Mouse (Mus musculus): ENCODE measurements at regions not wholly inside any gene's neighbourhood (a gene's known extent, or its start where the extent isn't known, plus 50 kb on each side); places are given as distances from the start of the nearest gene placed in this dataset.

DNA sequence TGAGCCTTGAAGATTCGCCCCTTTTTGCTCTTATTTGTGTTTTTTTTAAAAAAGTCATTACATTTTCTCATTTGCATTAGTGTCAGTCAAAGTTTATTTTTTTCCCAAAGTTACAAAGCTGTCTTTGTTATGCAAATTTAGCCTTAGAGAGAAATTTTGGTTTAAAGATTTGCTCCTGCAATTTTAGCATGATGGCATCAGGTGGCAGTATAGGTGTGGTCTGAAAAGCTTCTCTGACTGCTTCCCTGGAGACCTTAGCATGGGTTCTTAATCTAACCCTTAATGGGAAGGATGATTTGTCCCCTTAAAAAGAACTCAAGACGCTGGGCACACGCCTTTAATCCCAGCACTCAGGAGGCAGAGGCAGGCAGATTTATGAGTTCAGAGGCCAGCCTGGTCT lies 451.2 kb downstream of the Slc4a3 start:
- no peak for DNase-seq (ENCODE audit: low read depth)

DNA sequence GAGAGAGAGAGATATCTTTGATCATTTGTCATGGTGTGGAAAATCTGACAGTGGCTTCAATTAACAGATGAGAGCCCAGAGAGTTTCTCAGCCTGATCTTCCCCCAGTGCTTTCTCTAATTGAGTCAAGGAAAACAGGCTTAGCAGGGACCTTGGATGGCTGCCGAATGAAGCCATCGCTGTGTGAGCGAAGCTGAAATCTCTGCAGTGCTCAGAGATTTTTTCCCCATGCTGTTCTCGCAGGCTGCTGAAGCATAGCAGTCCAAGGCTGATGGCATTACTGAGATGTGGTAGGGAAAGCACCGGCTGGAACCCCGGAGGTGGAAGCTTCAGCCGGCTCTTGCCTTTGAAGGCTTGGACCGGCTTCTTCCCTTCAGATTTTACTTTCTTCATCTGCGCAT lies 455.1 kb downstream of the Slc4a3 start:
- DNase-seq (ENCODE audit: low read depth), result no peak

DNA sequence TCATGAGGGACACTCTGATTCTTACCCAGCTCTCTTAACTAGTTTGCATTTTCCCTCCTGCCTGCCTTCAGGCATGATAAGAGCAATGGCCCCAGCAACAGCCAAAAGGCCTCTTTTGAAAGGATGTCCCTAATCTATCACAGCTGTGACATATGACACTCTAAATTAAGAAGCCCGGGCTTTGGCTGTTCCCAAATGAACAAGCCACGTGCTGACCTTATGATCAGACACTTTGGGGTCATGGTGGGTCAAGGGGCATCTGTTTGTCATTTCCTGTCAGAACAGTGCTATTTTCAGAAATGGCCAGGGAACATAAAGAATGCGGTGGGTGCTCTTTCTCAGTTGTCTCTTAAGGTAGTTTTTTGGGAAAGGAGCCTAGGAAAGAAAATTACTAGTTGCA lies 463.5 kb downstream of the Slc4a3 start:
- no peak for DNase-seq (ENCODE audit: low read depth)

- no peak for DNase-seq (ENCODE audit: low read depth)
These were observed 464.2 kb downstream of the Slc4a3 start for GRCm38 (mm10) chr1:76010212-76010800.

DNA sequence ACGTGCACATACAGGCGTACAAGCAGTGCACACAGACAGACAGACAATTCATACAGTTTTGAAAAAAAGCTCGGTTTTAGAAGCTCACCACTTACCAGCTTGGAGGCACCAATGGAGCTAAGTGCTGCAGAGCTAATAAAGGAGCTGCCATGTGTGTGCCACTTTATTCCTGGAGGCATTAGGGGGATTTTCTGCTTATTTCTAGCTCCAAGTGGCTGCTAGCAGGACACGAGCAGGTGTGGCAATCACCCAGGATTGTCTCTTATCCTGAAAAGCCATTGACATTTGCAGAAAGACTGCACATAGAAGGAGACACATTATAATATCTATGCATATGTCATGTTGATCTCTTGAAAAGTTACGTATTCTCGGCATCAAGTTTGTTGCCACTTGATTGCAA lies 472.5 kb downstream of the Slc4a3 start:
- DNase-seq (ENCODE audit: low read depth), result no peak

- no peak for DNase-seq (ENCODE audit: low read depth)
These were observed 473.0 kb downstream of the Slc4a3 start for GRCm38 (mm10) chr1:76019071-76019470.

DNA sequence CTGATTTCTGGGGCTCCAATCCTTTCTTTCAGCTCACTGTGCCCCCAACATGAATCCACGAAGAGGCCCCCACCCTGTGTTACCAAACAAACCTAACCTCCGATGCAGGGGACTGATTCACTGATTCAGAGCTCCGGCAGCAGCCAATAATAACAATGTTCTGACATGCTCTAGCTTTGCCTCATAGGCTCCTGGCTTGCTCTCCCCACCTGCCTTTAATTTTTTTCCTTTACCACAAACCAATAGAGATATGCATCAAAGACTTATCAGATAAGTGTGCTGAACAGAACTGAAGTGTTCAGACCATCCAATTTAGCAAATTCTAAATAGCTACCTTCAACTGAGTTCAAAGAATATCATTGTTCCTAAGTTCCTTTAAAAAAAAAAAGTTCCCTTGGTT lies 478.6 kb downstream of the Slc4a3 start:
- DNase-seq (ENCODE audit: low read depth), result no peak

DNA sequence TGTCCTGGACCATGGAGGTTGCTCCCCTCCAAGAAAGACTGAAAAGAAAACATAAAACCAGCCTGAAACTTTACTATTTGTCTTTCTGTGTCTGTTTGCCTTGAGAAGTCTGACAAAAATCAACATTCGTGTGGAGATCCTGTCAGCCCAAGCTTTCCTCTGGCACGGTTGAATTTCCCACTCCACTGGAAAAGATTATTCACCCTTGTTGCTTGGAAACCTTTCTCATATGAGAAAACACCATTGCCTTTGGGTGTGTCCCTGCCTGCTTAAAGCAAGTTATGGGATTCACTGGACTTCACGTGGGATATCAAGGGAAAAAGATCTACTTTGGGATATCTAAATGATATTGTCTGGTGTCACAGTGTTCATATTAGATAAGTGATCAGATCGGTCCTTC lies 479.3 kb downstream of the Slc4a3 start:
- DNase-seq (ENCODE audit: low read depth), result no peak

DNA sequence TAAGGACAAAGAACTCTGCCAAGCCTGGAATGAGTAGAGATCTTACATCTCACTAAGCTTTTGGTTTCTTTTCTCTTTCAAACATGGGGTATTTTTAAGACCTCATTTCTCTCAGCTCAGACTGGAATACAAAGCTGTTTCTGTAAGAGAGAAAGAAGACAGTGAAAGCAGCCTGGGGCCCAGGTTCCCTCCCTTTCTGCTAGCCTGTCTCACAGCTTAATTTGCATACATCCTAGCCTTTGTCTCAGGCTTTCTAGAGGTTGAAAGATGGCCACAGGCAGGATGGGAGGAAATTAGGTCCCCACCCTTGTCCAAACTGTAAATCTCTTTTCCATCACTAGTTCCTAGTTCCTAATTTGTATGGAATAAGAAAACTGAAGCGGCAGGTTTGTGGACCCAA lies 483.0 kb downstream of the Slc4a3 start:
- no peak for DNase-seq (ENCODE audit: low read depth)

- DNase-seq (ENCODE audit: low read depth), result no peak
These were observed 485.3 kb downstream of the Slc4a3 start for GRCm38 (mm10) chr1:76031171-76031922.

DNA sequence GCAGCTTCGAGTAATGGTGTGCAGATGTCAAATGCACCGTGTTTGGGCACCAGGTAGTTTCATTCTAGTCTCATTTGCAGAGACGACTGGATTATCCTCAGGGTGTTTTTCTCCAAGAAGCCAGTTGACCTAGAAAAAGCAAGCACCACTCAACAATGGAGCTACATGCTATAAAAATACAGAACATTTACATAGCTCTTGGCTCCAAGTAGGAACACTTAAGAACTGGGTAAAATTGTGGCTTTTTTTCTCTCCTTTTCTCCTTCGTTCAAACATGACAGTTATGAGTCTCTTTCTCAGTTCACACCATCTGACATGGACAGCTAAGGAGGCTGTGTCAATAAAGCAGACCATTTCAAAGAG lies 485.8 kb downstream of the Slc4a3 start:
- no peak for DNase-seq (ENCODE audit: low read depth)

DNA sequence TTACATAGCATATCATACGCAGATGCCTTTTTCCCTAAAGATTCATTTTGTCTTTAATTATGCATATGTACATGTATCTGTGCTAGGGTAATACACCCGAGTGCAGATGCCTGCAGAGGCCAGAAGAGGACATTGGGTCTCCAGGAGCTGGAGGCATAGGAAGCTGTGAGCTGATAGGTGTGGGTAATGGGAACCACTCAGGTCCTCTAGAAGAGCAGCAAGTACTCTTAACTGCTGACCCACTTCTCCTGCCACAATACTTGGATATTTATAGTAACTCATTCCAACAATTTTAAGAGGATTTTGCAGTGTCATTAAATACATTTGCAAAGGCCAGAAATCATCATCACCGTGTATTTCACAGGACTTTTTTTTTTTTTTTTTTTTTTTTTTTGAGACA lies 486.6 kb downstream of the Slc4a3 start:
- DNase-seq (ENCODE audit: low read depth), result no peak

DNA sequence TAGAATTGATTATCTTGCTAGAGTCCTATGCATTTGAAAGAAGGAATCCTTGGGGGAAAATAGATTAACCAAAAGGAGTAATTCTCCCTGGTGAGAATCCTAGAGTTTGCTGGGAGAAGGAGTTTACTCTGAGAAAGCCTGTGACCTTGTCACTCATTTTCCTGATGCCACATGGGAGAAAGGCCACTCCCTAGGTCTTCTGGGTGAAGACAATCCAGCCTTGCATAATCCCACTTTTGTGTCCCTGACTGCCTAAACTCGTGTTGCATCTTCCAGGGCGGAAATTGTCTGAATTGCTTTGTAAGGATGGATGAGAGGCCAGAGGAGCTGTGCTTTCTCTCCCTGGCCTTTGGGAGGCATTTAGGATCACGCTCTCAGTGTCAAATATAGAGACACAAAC lies 490.2 kb downstream of the Slc4a3 start:
- no peak for DNase-seq (ENCODE audit: low read depth)

- DNase-seq (ENCODE audit: low read depth), result peak; percentile 2
These were observed 493.1 kb downstream of the Slc4a3 start for GRCm38 (mm10) chr1:76039029-76039655.

DNA sequence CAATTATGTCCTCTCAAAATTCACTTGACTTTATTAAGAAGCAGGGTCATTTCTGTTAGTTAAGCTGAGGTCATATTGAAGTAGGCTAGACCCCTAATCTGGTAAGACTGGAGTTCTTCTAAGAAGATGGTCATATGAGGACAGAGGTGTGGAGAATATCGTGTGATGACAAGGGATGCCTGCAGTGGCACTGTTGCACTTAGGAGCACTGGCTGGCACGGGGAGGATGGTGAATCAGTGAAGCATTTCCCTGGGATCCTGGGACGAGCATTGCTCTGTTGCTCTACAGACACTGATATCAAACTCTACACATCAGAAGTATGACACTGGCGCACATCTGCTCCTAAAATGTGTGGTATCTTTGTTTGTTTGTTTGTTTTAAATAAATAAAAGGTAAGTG lies 493.6 kb downstream of the Slc4a3 start:
- DNase-seq (ENCODE audit: low read depth), result no peak

DNA sequence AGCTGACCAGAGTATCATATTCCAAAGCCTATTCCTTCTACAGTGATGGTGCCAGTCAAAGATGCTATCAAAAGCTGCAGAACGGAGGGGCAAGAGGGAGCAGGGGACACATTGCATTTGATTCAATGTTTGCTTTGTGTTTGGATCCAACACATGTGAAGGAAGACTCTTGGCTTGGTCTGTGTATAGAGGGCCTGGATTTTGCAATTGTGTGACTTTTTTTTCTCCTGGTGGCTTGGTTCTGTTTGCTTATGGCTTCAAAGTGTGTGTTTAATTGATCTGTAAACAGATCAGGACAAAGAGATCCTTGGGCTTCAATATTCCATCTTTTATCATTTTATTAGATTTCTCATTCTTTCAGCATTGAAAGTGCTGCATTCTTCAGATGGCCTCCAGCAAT lies 504.2 kb downstream of the Slc4a3 start:
- DNase-seq (ENCODE audit: low read depth), result no peak

GRCm38 (mm10) chr1:76053378-76054171 lies 507.5 kb downstream of the Slc4a3 start:
- no peak for DNase-seq (ENCODE audit: low read depth)

GRCm38 (mm10) chr1:76065783-76066182 lies 519.7 kb downstream of the Slc4a3 start:
- DNase-seq (ENCODE audit: low read depth), result no peak

GRCm38 (mm10) chr1:76070831-76071321 lies 524.8 kb downstream of the Slc4a3 start:
- DNase-seq (ENCODE audit: low read depth), result no peak

DNA sequence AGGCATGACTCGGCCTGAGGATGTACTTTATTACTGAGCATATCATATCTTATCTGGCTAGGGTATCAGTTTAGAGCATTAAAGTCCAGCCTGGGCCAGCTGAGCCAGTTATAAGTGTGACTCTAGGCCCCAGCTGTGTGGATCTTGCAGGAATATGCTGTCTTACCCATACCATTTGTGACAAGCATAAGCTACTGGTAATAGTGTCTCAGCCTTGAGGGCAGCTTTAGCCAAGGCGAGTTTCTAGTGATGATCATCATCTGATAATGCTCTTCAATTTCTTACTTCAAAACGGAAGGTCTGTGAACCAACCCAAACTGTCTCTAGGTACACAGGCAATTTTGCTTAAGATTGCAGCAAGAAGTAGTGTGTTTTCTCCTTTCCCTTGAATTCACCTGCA lies 529.1 kb downstream of the Slc4a3 start:
- DNase-seq (ENCODE audit: low read depth), result no peak

DNA sequence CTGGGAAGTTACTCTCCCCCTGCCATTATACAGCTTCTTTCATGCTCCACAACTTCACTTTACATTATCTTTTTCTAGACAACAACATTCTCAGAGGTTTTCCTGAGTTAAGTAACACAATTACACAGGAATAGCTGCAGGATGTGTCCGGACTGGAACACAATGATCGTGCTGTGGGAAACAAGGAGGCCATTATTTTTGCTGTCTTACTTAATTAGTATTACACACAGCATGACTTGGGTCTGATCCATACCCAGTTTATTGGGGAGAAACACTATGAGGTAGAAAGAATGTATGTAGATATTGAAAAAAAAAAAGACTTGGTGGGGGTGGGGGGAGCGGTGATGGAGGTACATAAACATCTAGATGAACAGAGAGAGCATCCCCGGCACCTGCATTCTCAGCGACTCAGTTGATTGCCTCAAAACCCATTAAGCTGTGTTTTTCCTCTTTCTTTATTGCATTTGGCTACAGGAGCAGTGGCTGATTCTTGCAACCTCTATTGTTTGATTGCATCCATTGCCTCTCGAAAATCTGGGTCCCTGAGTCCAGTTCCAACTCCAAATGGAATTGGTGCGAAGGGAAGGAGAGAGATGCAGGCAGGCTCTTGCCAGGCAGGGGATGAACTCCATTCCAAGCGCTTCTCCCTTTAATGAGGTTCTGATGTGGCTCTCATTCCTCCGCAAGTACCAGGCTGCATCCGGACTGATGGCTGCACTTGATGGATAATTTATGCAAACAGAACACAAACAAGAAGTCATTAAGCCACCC lies 529.8 kb downstream of the Slc4a3 start:
- DNase-seq (ENCODE audit: low read depth), result no peak

GRCm38 (mm10) chr1:76080241-76080640 lies 534.2 kb downstream of the Slc4a3 start:
- no peak for DNase-seq (ENCODE audit: low read depth)
